Mouse (Mus musculus) kidney, embryonic 15.5 days (tissue): Measurements from ENCODE around the gene Alpk3. TPM values are rescaled to one million over a fixed set of nuclear protein-coding genes. Genes with fewer than 3 reads are reported as not detected.

Experiments used
- ATAC-seq: fragments of 200-750 bp; cut with Nextera tagmentation; replicated peaks from 2 replicates; pipeline ENCODE4 v1.8.0; 2017; ENCODE audit warnings: moderate TSS enrichment; ENCODE audit not compliant: low FRiP score
- H3K27ac ChIP-seq: fragments of 300-500 bp; sonication (generic); 2 replicates; pipeline ENCODE4 v1.5.1; 2015; ENCODE audit warnings: mild to moderate bottlenecking, inconsistent platforms
- H3K27me3 ChIP-seq: fragments of 300-500 bp; sonication (generic); 2 replicates; pipeline ENCODE4 v1.6.1; 2015; ENCODE audit warnings: inconsistent platforms
- H3K36me3 ChIP-seq: fragments of 300-500 bp; sonication (generic); 2 replicates; pipeline ENCODE4 v1.6.1; 2015; ENCODE audit warnings: inconsistent platforms
- H3K4me1 ChIP-seq: fragments of 300-500 bp; sonication (generic); 2 replicates; pipeline ENCODE4 v1.6.1; 2015; ENCODE audit warnings: inconsistent platforms
- H3K4me2 ChIP-seq: fragments of 300-500 bp; sonication (generic); 2 replicates; pipeline ENCODE4 v1.6.1; 2015; ENCODE audit warnings: moderate library complexity, mild to moderate bottlenecking, inconsistent platforms
- H3K4me3 ChIP-seq: fragments of 300-500 bp; sonication (generic); replicated peaks from 2 replicates; pipeline ENCODE4 v1.5.1; 2015; ENCODE audit warnings: mild to moderate bottlenecking, inconsistent platforms
- H3K9ac ChIP-seq: fragments of 300-500 bp; sonication (generic); 2 replicates; pipeline ENCODE4 v1.6.1; 2015; ENCODE audit warnings: mild to moderate bottlenecking, inconsistent platforms
- H3K9me3 ChIP-seq: fragments of 300-500 bp; sonication (generic); replicated peaks from 2 replicates; pipeline ENCODE4 v1.6.1; 2016; ENCODE audit warnings: inconsistent platforms
- WGBS: fragments of 180-500 bp; shearing (Covaris S2); methylation state at CpG from one replicate; pipeline ENCODE4 v1.1.7; 2015; ENCODE audit warnings: mixed read lengths; 5-methylcytosine and 5-hydroxymethylcytosine counted together
- polyA plus RNA-seq: library from polyadenylated mRNA; unstranded; fragments of >200 nt; fragmentation: Nextera tagmentation; extraction: Ambion mirVana; gene quantifications from 2 replicates; pipeline ENCODE4 v1.2.1, GENCODE M21; 2015

Alpk3 gene
- polyA plus RNA-seq, 1 experiment from 2014 or later, result 0.42 TPM

GRCm38 (mm10) chr7:81075732-81076131 lies 18.3 kb downstream of the Alpk3 start:
- Histone ChIP-seq H3K9me3 (no peaks in the 10 kb centered on the region), H3K36me3 (no peaks in the 10 kb centered on the region), H3K27me3 (no peaks in the 10 kb centered on the region), H3K4me1 (peaks cover 25% of the 10 kb centered on the region), H3K27ac (no peak overlapping the region), H3K4me3 (no peak overlapping the region), H3K4me2 (no peak overlapping the region), H3K9ac (no peak overlapping the region)
- no peak for ATAC-seq
- 72% methylated on average over 5 of the region's 5 CpGs for WGBS

GRCm38 (mm10) chr7:81077009-81077408 lies 19.6 kb downstream of the Alpk3 start:
- H3K4me1 ChIP-seq, result peaks cover 29% of the 10 kb centered on the region
- no peak overlapping the region for H3K4me3 ChIP-seq
- H3K27ac ChIP-seq, result no peak overlapping the region
- H3K27me3 ChIP-seq, result no peaks in the 10 kb centered on the region
- H3K9me3 ChIP-seq, result no peaks in the 10 kb centered on the region
- no peak for ATAC-seq
- no peaks in the 10 kb centered on the region for H3K36me3 ChIP-seq
- WGBS, result 64% methylated on average over 6 of the region's 6 CpGs
- no peak overlapping the region for H3K9ac ChIP-seq
- H3K4me2 ChIP-seq, result no peak overlapping the region

GRCm38 (mm10) chr7:81078740-81079139 lies 21.3 kb downstream of the Alpk3 start:
- WGBS, result 90% methylated on average over 6 of the region's 6 CpGs
- no peak overlapping the region for H3K4me2 ChIP-seq
- H3K27me3 ChIP-seq, result no peaks in the 10 kb centered on the region
- H3K4me1 ChIP-seq, result peaks cover 22% of the 10 kb centered on the region
- H3K4me3 ChIP-seq, result no peak overlapping the region
- H3K36me3 ChIP-seq, result no peaks in the 10 kb centered on the region
- no peaks in the 10 kb centered on the region for H3K9me3 ChIP-seq
- no peak overlapping the region for H3K27ac ChIP-seq
- no peak overlapping the region for H3K9ac ChIP-seq
- ATAC-seq, result no peak

DNA sequence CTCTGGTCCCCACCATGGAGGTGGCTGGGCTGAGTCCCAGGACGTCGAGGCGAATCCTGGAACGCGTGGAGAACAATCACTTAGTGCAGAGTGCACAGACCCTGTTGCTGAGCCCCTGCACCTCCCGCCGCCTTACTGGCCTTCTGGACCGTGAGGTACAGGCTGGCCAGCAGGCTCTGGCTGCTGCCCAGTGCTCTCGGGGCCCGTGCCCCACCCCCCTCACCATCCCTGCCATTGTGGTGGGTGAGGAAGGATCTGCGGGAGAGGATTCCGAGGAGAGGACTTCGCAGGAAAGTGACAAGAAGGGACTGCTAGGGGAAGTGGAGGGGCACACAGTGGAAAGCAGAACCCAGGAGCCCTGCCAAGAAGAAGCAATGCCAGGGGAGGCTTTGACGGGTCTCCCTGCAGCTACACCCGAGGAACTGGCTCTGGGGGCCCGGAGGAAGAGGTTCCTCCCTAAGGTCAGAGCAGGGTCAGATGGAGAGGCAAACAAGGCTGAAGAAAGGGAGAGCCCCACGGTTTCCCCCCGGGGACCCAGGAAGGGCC lies 36.1 kb downstream of the Alpk3 start:
- Histone ChIP-seq H3K27ac (no peak overlapping the region), H3K9me3 (no peaks in the 10 kb centered on the region), H3K4me1 (peaks cover 14% of the 10 kb centered on the region; the same call in 1 of the 2 replicates), H3K4me3 (no peak overlapping the region), H3K9ac (no peak overlapping the region), H3K4me2 (no peak overlapping the region), H3K27me3 (no peaks in the 10 kb centered on the region), H3K36me3 (no peaks in the 10 kb centered on the region)
- ATAC-seq, result no peak
- 43% methylated on average over 18 of the region's 18 CpGs for WGBS

DNA sequence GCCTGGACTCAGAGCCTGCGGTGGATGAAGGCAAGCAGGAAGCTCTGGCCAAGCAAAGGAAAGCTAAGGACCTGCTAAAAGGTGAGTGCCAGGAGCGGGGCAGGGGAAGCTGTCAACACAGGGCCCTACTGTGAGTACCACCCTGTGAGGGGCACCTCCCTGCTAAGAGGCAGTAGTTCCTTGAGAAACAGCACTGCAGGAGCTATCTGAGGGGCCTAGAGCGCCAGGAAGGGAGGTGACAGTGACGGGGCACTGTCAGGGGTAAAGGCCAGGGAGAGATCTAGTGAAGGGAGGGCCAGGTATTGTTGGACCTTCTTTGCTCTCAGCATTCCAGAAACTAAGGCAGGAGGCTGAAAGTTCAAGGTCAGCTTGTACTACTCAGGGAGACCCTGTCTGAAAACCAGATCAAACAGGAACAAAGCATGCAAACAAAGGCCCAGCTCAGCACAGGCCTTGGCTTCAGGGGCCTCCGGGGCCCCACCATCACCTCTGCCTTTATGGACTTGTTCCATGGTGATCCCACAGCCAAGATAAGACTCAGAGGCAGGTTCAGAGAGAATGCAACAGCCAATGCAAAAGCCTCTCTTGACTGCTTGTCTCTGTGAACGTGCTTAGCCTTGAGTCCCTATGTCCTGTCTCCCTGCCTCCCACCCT lies 36.8 kb downstream of the Alpk3 start:
- H3K9ac ChIP-seq, result no peak overlapping the region
- 75% methylated on average over 6 of the region's 6 CpGs for WGBS

GRCm38 (mm10) chr7:81100341-81100740 lies 42.9 kb downstream of the Alpk3 start:
- no peak for ATAC-seq
- Histone ChIP-seq H3K36me3 (no peaks in the 10 kb centered on the region), H3K27ac (no peak overlapping the region), H3K4me2 (no peak overlapping the region), H3K4me1 (no peaks in the 10 kb centered on the region), H3K9me3 (no peaks in the 10 kb centered on the region), H3K9ac (no peak overlapping the region), H3K27me3 (no peaks in the 10 kb centered on the region), H3K4me3 (no peak overlapping the region)
- WGBS, result 89% methylated on average over 5 of the region's 5 CpGs

More for the DNA sequence above, 36.8 kb downstream of the Alpk3 start:
- H3K36me3 ChIP-seq, result no peaks in the 10 kb centered on the region
- no peak overlapping the region for H3K4me2 ChIP-seq
- H3K4me3 ChIP-seq, result no peak overlapping the region
- H3K9me3 ChIP-seq, result no peaks in the 10 kb centered on the region
- no peak for ATAC-seq
- peaks cover 14% of the 10 kb centered on the region; the same call in 1 of the 2 replicates for H3K4me1 ChIP-seq
- no peaks in the 10 kb centered on the region for H3K27me3 ChIP-seq
- H3K27ac ChIP-seq, result no peak overlapping the region

GRCm38 (mm10) chr7:81102854-81103253 lies 45.5 kb downstream of the Alpk3 start:
- H3K27ac ChIP-seq, result no peak overlapping the region
- no peak overlapping the region for H3K9ac ChIP-seq
- no peaks in the 10 kb centered on the region for H3K36me3 ChIP-seq
- H3K27me3 ChIP-seq, result no peaks in the 10 kb centered on the region
- H3K9me3 ChIP-seq, result no peaks in the 10 kb centered on the region
- 87% methylated on average over 7 of the region's 7 CpGs for WGBS
- ATAC-seq, result no peak
- no peak overlapping the region for H3K4me3 ChIP-seq
- H3K4me2 ChIP-seq, result no peak overlapping the region
- H3K4me1 ChIP-seq, result no peaks in the 10 kb centered on the region

DNA sequence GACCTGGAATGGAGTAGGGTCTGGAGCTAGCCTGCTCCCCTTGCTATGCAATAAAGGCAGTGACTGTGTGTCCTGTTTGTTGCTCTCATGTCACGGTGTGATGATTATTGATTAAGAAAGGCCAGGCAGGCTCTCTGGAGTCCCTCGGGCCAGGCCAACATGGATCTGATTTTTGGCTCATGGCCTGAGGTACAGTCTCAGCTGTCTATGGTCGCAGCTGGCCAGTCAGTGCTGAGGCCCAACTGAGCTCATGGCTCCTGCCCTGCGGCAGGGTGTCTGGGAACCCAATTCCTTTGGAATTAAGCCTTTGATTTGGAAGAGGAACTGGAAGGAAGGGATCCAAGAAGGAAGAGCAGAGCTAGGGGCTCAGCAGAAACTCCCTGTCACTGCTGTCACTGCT lies 48.1 kb downstream of the Alpk3 start:
- ATAC-seq, result no peak
- Histone ChIP-seq H3K27me3 (no peaks in the 10 kb centered on the region), H3K4me2 (no peak overlapping the region), H3K4me3 (no peak overlapping the region), H3K27ac (no peak overlapping the region), H3K9me3 (no peaks in the 10 kb centered on the region), H3K9ac (no peak overlapping the region), H3K4me1 (peaks cover 10% of the 10 kb centered on the region; the same call in 1 of the 2 replicates), H3K36me3 (no peaks in the 10 kb centered on the region)
- 66% methylated on average over 4 of the region's 4 CpGs for WGBS

DNA sequence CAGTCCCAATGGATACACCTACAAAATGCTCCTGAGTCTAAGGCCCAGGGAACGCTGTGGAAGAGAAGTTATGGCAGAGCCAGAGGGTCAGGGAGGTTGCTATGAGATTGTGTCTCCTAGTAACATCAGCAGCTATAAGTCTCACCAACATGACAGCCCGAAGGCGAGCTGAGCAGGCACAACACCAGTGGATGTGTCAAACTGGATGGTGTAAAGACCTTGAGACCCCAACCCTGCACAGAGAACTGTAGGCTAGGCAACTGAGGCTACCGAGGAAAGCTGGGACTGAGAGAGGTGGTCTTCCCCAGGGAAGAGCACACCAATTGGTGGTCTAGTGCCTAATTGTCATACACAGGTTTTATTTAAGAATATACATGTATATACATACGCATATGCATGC lies 50.8 kb downstream of the Alpk3 start:
- H3K9me3 ChIP-seq, result no peaks in the 10 kb centered on the region
- H3K27me3 ChIP-seq, result no peaks in the 10 kb centered on the region
- H3K9ac ChIP-seq, result no peak overlapping the region
- H3K4me1 ChIP-seq, result peaks cover 10% of the 10 kb centered on the region; the same call in 1 of the 2 replicates
- no peak overlapping the region for H3K27ac ChIP-seq
- no peaks in the 10 kb centered on the region for H3K36me3 ChIP-seq
- no peak overlapping the region for H3K4me3 ChIP-seq
- H3K4me2 ChIP-seq, result no peak overlapping the region
- 87% methylated on average over 5 of the region's 5 CpGs for WGBS
- no peak for ATAC-seq

DNA sequence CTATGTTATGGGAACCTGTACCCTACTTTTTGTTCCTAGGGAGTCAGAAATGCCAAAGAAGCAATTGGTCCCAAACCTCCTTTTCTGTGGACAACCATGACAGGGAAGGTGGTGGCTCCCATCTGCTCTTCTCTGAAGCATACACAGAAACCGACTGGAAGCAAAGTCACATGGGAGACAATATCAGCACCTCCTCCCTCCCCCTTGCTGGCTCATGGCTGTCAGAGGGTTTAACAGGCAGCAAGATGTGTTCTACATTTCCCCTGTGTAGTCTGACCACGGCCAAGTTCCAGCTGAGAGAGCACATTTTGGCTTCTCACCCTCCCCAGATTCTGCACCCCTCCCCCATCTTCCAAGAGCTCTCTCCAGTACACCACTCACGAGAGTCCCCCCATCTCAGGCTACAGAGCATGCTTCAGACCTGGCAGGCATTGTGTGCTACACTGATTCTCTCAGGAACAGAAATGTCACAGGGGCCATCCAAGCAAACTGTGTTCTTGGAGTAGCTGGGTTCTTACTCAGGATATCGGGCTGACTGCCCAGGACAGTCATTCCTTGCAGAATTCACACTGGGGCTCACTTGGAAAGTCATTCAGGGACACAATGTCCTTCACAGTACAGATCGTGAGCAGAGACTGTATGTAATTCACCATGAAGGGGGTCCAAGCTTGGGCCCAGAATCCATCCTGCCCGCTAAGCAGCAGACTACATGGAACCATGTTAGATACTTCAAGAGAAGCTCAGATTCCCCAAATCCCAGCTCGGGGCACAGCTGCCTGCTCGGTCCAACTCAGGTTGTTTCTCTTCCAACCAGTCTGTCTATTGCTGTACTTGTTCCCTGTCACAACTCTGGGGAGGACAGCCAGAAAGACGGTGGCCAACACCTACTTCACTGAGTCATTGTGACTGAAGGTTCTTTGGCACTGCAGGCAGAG lies 52.6 kb downstream of the Alpk3 start:
- H3K4me2 ChIP-seq, result no peak overlapping the region
- no peaks in the 10 kb centered on the region for H3K36me3 ChIP-seq
- 0 out of 2 replicates have a peak, but pooled peaks have one; percentile 25 for ATAC-seq
- 60% methylated on average over 9 of the region's 9 CpGs for WGBS
- H3K9ac ChIP-seq, result no peak overlapping the region
- peaks cover 16% of the 10 kb centered on the region; the same call in 1 of the 2 replicates for H3K4me1 ChIP-seq
- no peaks in the 10 kb centered on the region for H3K27me3 ChIP-seq
- H3K27ac ChIP-seq, result no peak overlapping the region
- H3K9me3 ChIP-seq, result no peaks in the 10 kb centered on the region
- H3K4me3 ChIP-seq, result no peak overlapping the region

DNA sequence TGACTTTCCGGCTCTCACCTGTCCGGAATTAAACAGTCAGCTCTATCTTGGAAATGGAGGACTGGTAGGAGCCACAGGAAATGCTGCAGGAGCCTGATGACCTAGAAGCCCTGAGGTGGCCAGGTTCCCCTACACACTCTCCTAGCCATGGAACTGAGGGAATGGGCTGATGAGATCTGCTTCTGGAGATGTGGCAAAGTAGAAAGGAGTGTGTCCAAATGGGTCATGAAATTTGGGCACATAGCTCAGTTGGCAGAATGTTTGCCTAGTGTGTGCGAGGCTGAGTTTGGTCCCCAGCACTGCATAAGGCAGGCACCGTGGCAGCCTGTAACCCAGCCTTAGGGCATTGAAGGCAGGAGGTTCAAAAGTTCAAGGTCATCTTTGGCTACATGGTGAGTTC lies 53.4 kb downstream of the Alpk3 start:
- H3K27ac ChIP-seq, result no peak overlapping the region
- peaks cover 16% of the 10 kb centered on the region; the same call in 1 of the 2 replicates for H3K4me1 ChIP-seq
- H3K4me2 ChIP-seq, result no peak overlapping the region
- no peak for ATAC-seq
- no peaks in the 10 kb centered on the region for H3K27me3 ChIP-seq
- no peaks in the 10 kb centered on the region for H3K9me3 ChIP-seq
- no peaks in the 10 kb centered on the region for H3K36me3 ChIP-seq
- H3K4me3 ChIP-seq, result no peak overlapping the region
- no peak overlapping the region for H3K9ac ChIP-seq
- 85% methylated on average over 4 of the region's 4 CpGs for WGBS

DNA sequence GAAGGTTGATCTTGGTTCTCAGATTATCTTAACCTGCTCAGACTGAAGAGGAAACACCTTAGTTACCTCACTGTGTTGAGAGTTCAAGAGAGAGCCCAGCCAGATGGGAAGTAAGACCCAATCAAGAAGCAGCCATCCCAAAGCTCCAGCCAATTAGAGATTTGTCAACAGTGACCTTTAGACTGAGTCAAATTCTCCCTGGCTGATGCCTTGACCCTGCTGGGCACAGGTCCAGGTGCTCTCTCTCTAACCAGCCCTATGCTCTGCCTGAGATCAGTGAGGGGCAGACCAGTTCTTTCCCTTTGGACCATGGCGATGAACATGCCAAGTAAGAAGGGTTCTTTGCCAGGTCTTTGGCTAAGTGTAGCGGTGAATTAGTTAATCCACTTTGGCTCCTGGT lies 54.3 kb downstream of the Alpk3 start:
- Histone ChIP-seq H3K4me1 (peaks cover 16% of the 10 kb centered on the region; the same call in 1 of the 2 replicates), H3K27me3 (no peaks in the 10 kb centered on the region), H3K27ac (no peak overlapping the region), H3K9me3 (no peaks in the 10 kb centered on the region), H3K4me2 (no peak overlapping the region), H3K36me3 (no peaks in the 10 kb centered on the region), H3K9ac (no peak overlapping the region), H3K4me3 (no peak overlapping the region)
- ATAC-seq, result no peak
- 94% methylated on average over 2 of the region's 2 CpGs for WGBS
